Mouse (Mus musculus): ENCODE measurements around the gene Mrps15. TPM values are rescaled to one million over a fixed set of nuclear protein-coding genes. Genes with fewer than 3 reads are reported as not detected.
A peak's percentile ranks its signal among the peaks of the same experiment; 100 is the strongest.

Mrps15 gene
- polyA plus RNA-seq, 1 experiment from 2014 or later = 63.5 TPM

- Histone ChIP-seq H3K36me3 (ENCODE audit: insufficient read depth, low read length) (peaks cover 10% of the 10 kb centered on the region; the same call in 1 of the 2 replicates), H3K9me3 (ENCODE audit: low read length) (no peaks in the 10 kb centered on the region), H3K27me3 (replicated peaks; ENCODE audit: insufficient read depth, low read length) (no peaks in the 10 kb centered on the region), H3K4me3 (ENCODE audit: low read depth, low read length) (no peak overlapping the region), H3K9ac (replicated peaks; ENCODE audit: low read depth) (no peak overlapping the region), H3K4me1 (ENCODE audit: insufficient read depth, low read depth, low read length) (peaks cover 7% of the 10 kb centered on the region; the same call in 1 of the 2 replicates), H3K4me2 (replicated peaks; ENCODE audit: low read depth, low read length) (no peak overlapping the region), H3K27ac (ENCODE audit: low read length) (no peak overlapping the region)
- ATAC-seq (peak; percentile 54), DNase-seq (ENCODE audit: low spot score) (peak; percentile 66)
- TF ChIP-seq EP300 (IDR thresholded peaks at IDR 0.05) = no peak
- TF ChIP-seq CTCF (IDR thresholded peaks at IDR 0.05) = no peak; the same call in 1 of the 2 replicates
- WGBS = 43% methylated on average over 7 of the region's 7 CpGs
Observed at GRCm38 (mm10) chr4:126051617-126052016, 4.9 kb downstream of the Mrps15 start.

- 0 out of 2 replicates have a peak, but pooled peaks cover 3% of the 10 kb centered on the region for H3K4me1 ChIP-seq (ENCODE audit: insufficient read depth, low read depth, low read length)
- no peaks in the 10 kb centered on the region for H3K9me3 ChIP-seq (ENCODE audit: low read length)
- WGBS = 10% methylated on average over 19 of the region's 19 CpGs
- DNase-seq (ENCODE audit: low spot score) (peak; percentile 33), ATAC-seq (peak; percentile 27)
- peak overlapping the region; percentile 46 for H3K4me3 ChIP-seq (ENCODE audit: low read depth, low read length)
- H3K27ac ChIP-seq (ENCODE audit: low read length) = no peak overlapping the region
- H3K9ac ChIP-seq (replicated peaks; ENCODE audit: low read depth) = peak overlapping the region; percentile 3; the same call in 1 of the 2 replicates
- H3K27me3 ChIP-seq (replicated peaks; ENCODE audit: insufficient read depth, low read length) = no peaks in the 10 kb centered on the region
- peaks cover 5% of the 10 kb centered on the region; the same call in 1 of the 2 replicates for H3K36me3 ChIP-seq (ENCODE audit: insufficient read depth, low read length)
- TF ChIP-seq CTCF (IDR thresholded peaks at IDR 0.05) (no peak), EP300 (IDR thresholded peaks at IDR 0.05) (no peak)
- peak overlapping the region; percentile 77 for H3K4me2 ChIP-seq (replicated peaks; ENCODE audit: low read depth, low read length)
Observed at GRCm38 (mm10) chr4:126057207-126058133, 10.7 kb downstream of the Mrps15 start.

GRCm38 (mm10) chr4:126058134-126058996 is 11.6 kb downstream of the Mrps15 start, which contains the start of gene Oscp1:
Oscp1 (plus strand) TSS chr4:126058565.
- H3K4me2 ChIP-seq (replicated peaks; ENCODE audit: low read depth, low read length) = peak within 1 kb of the TSS; percentile 77
- ATAC-seq (peak; percentile 99), DNase-seq (ENCODE audit: low spot score) (peak; percentile 96)
- WGBS = under 1% methylated on average over 57 of the region's 57 CpGs
- H3K4me1 ChIP-seq (ENCODE audit: insufficient read depth, low read depth, low read length) = 0 out of 2 replicates have a peak, but pooled peaks cover 3% of the 10 kb centered on the region
- TF ChIP-seq CTCF (IDR thresholded peaks at IDR 0.05) (no peak), EP300 (IDR thresholded peaks at IDR 0.05) (peak; percentile 35; the same call in 1 of the 2 replicates)
- peak within 1 kb of the TSS; percentile 51; the same call in 1 of the 2 replicates for H3K9ac ChIP-seq (replicated peaks; ENCODE audit: low read depth)
- H3K36me3 ChIP-seq (ENCODE audit: insufficient read depth, low read length) = peaks cover 5% of the 10 kb centered on the region; the same call in 1 of the 2 replicates
- H3K9me3 ChIP-seq (ENCODE audit: low read length) = no peaks in the 10 kb centered on the region
- H3K4me3 ChIP-seq (ENCODE audit: low read depth, low read length) = peak within 1 kb of the TSS; percentile 46
- H3K27ac ChIP-seq (ENCODE audit: low read length) = no peak within 1 kb of the TSS
- no peaks in the 10 kb centered on the region for H3K27me3 ChIP-seq (replicated peaks; ENCODE audit: insufficient read depth, low read length)

DNA sequence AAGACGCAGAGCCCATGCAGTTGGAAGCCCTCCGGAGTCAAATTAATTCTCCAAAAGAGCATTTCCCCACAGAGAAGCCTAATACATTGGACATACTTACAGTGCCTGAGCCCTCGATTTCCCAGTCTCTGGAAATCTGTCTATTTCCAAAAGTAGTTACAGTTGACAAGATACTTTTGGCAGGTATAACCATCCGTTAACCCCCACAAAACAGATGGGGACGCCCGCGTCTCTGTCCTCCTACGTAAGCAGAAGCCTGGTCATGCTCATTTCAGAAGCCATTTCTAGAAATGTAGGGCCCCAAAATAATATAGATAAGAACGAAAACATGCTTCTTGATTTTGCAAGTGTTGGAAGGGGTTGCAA is 12.3 kb downstream of the Mrps15 start:
- H3K9me3 ChIP-seq (ENCODE audit: low read length) = no peaks in the 10 kb centered on the region
- H3K27ac ChIP-seq (ENCODE audit: low read length) = no peak overlapping the region
- WGBS = 38% methylated on average over 9 of the region's 9 CpGs
- ATAC-seq (no peak), DNase-seq (ENCODE audit: low spot score) (no peak)
- peak overlapping the region; percentile 77 for H3K4me2 ChIP-seq (replicated peaks; ENCODE audit: low read depth, low read length)
- H3K9ac ChIP-seq (replicated peaks; ENCODE audit: low read depth) = peak overlapping the region; percentile 51; the same call in 1 of the 2 replicates
- peak overlapping the region; percentile 46 for H3K4me3 ChIP-seq (ENCODE audit: low read depth, low read length)
- no peaks in the 10 kb centered on the region for H3K27me3 ChIP-seq (replicated peaks; ENCODE audit: insufficient read depth, low read length)
- TF ChIP-seq EP300 (IDR thresholded peaks at IDR 0.05) (no peak), CTCF (IDR thresholded peaks at IDR 0.05) (no peak)
- H3K36me3 ChIP-seq (ENCODE audit: insufficient read depth, low read length) = peaks cover 5% of the 10 kb centered on the region; the same call in 1 of the 2 replicates
- 0 out of 2 replicates have a peak, but pooled peaks cover 3% of the 10 kb centered on the region for H3K4me1 ChIP-seq (ENCODE audit: insufficient read depth, low read depth, low read length)

DNA sequence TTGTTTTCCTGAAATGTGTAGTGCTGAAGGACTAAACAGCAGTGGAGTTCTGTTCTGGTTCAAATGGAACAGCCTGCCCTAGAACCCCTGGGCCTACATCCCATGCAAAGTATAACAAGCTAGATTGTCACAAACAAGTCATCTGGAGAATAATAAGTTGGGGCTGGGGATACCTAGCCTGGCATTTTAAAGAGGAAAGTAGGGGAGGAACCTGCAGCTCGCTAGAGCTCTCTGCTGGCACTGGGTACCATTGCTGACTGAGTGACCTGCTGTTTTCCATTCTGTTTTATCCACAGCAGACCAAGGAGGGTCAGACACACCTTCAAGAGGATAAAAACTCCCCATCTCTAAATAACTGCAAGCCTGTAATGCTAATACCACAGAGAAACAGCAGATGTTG is 16.1 kb downstream of the Mrps15 start:
- WGBS = 46% methylated on average over 1 of the region's 1 CpGs
- ATAC-seq (no peak), DNase-seq (ENCODE audit: low spot score) (no peak)
- Histone ChIP-seq H3K9ac (replicated peaks; ENCODE audit: low read depth) (no peak overlapping the region), H3K4me2 (replicated peaks; ENCODE audit: low read depth, low read length) (no peak overlapping the region), H3K9me3 (ENCODE audit: low read length) (no peaks in the 10 kb centered on the region), H3K4me1 (ENCODE audit: insufficient read depth, low read depth, low read length) (0 out of 2 replicates have a peak, but pooled peaks cover 3% of the 10 kb centered on the region), H3K27ac (ENCODE audit: low read length) (no peak overlapping the region), H3K4me3 (ENCODE audit: low read depth, low read length) (no peak overlapping the region), H3K36me3 (ENCODE audit: insufficient read depth, low read length) (no peaks in the 10 kb centered on the region), H3K27me3 (replicated peaks; ENCODE audit: insufficient read depth, low read length) (no peaks in the 10 kb centered on the region)
- no peak for TF ChIP-seq EP300 (IDR thresholded peaks at IDR 0.05)

All from lung, postnatal 0 days (tissue).